Mouse (Mus musculus) heart, postnatal 0 days (tissue): ENCODE results near the gene Fcrl5. TPM values are rescaled to one million over a fixed set of nuclear protein-coding genes. Genes with fewer than 3 reads are reported as not detected.

Experiments used
- ATAC-seq: fragments of 200-750 bp; cut with Nextera tagmentation; 2 replicates; pipeline ENCODE4 v1.8.0; 2017; ENCODE audit warnings: low read depth, moderate number of reproducible peaks, moderate library complexity; ENCODE audit not compliant: insufficient read depth
- DNase-seq: peaks from one replicate; pipeline ENCODE4 v3.0.0-alpha.2; 2016; ENCODE audit warnings: low spot score
- H3K27ac ChIP-seq: fragments of 300-500 bp; sonication (generic); 2 replicates; pipeline ENCODE4 v1.5.1; 2014; ENCODE audit warnings: low read depth, mild to moderate bottlenecking
- H3K27me3 ChIP-seq: fragments of 300-500 bp; sonication (generic); 2 replicates; pipeline ENCODE4 v1.6.1; 2014; ENCODE audit warnings: low read length, mixed read lengths; ENCODE audit not compliant: control insufficient read depth, insufficient read depth
- H3K36me3 ChIP-seq: fragments of 300-500 bp; sonication (generic); replicated peaks from 2 replicates; pipeline ENCODE4 v1.6.1; 2014; ENCODE audit warnings: low read length, mixed read lengths; ENCODE audit not compliant: control insufficient read depth, insufficient read depth
- H3K4me1 ChIP-seq: fragments of 300-500 bp; sonication (generic); 2 replicates; pipeline ENCODE4 v1.6.1; 2014; ENCODE audit warnings: antibody characterized with exemption; ENCODE audit not compliant: control insufficient read depth, insufficient read depth
- H3K4me2 ChIP-seq: fragments of 300-500 bp; sonication (generic); 2 replicates; pipeline ENCODE4 v1.6.1; 2014; ENCODE audit warnings: low read depth, mild to moderate bottlenecking, low read length, moderate library complexity
- H3K4me3 ChIP-seq: fragments of 300-500 bp; sonication (generic); 2 replicates; pipeline ENCODE4 v1.5.1; 2014; ENCODE audit warnings: low read depth, low read length
- H3K9ac ChIP-seq: fragments of 300-500 bp; sonication (generic); replicated peaks from 2 replicates; pipeline ENCODE4 v1.6.1; 2014; ENCODE audit warnings: low read depth, low read length, mixed read lengths
- H3K9me3 ChIP-seq: fragments of 300-500 bp; sonication (generic); replicated peaks from 2 replicates; pipeline ENCODE4 v1.6.1; 2016; ENCODE audit warnings: low read length; ENCODE audit not compliant: control insufficient read depth
- CTCF ChIP-seq: IDR thresholded peaks from 2 replicates; pipeline ENCODE4 v1.5.1; 2016; ENCODE audit warnings: antibody characterized with exemption, control low read depth, low read depth
- EP300 ChIP-seq: IDR thresholded peaks from 2 replicates; pipeline ENCODE4 v1.6.1; 2016; ENCODE audit warnings: antibody characterized with exemption, low read depth
- WGBS: fragments of 180-500 bp; shearing (Covaris S2); extraction: QIAGEN DNeasy Blood & Tissue Kit; methylation state at CpG from one replicate; pipeline ENCODE4 v1.1.7; 2014; 5-methylcytosine and 5-hydroxymethylcytosine counted together
- polyA plus RNA-seq: library from polyadenylated mRNA; unstranded; fragments of >200 nt; fragmentation: Nextera tagmentation; extraction: Ambion mirVana; gene quantifications from 2 replicates; pipeline ENCODE4 v1.2.1, GENCODE M21; 2015
- total RNA-seq: library from RNA; depleted of rRNA; stranded (reverse); fragments of >200 nt; gene quantifications from 2 replicates; pipeline ENCODE4 v1.2.3, GENCODE M21; 2014; ENCODE audit warnings: low replicate concordance; rRNA removed

Fcrl5 gene
- total and polyA plus RNA-seq, 2 experiments from 2014 or later, result not detected

DNA sequence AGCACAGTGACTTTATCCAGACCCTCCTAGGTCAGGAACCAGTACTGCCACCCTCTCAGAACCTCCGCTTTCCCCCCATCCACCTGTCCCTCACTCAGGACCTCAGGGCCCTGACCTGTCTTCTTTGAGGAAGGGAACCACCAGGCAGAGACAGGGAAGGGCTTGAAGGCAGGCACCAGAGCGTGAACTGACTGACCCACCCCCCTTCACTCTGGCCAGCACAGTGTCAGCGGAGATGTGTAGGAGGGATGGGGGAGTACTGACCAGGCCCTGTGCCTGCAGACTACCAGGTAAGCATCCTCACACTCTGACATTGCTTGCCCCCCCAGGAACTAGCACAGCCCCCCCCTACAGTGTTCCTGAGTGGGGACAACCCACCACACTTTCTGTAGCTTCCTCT is 110.0 kb downstream of the Fcrl5 start:
- no peak for TF ChIP-seq CTCF
- TF ChIP-seq EP300, result no peak
- H3K9ac ChIP-seq, result no peak overlapping the region
- peaks cover 5% of the 10 kb centered on the region; the same call in 1 of the 2 replicates for H3K27me3 ChIP-seq
- DNase-seq (no peak), ATAC-seq (no peak)
- H3K9me3 ChIP-seq, result no peaks in the 10 kb centered on the region
- H3K4me2 ChIP-seq, result no peak overlapping the region
- 91% methylated on average over 3 of the region's 3 CpGs for WGBS
- H3K4me3 ChIP-seq, result no peak overlapping the region
- H3K27ac ChIP-seq, result no peak overlapping the region
- no peaks in the 10 kb centered on the region for H3K36me3 ChIP-seq
- H3K4me1 ChIP-seq, result peaks cover 25% of the 10 kb centered on the region

- WGBS, result 85% methylated on average over 10 of the region's 10 CpGs
Observed at GRCm38 (mm10) chr3:87546291-87546721, 110.7 kb downstream of the Fcrl5 start.

GRCm38 (mm10) chr3:87549908-87550307 is 114.3 kb downstream of the Fcrl5 start:
- Histone ChIP-seq H3K27me3 (peaks cover 9% of the 10 kb centered on the region), H3K9me3 (no peaks in the 10 kb centered on the region), H3K27ac (no peak overlapping the region), H3K4me1 (peaks cover 9% of the 10 kb centered on the region), H3K36me3 (no peaks in the 10 kb centered on the region), H3K4me2 (no peak overlapping the region), H3K9ac (no peak overlapping the region), H3K4me3 (no peak overlapping the region)
- TF ChIP-seq CTCF (no peak), EP300 (no peak)
- WGBS, result 36% methylated on average over 14 of the region's 14 CpGs
- ATAC-seq, result no peak
- no peak for DNase-seq

More at GRCm38 (mm10) chr3:87546291-87546721, 110.7 kb downstream of the Fcrl5 start:
- Histone ChIP-seq H3K4me1 (peaks cover 19% of the 10 kb centered on the region), H3K36me3 (no peaks in the 10 kb centered on the region), H3K27me3 (peaks cover 9% of the 10 kb centered on the region; the same call in 1 of the 2 replicates), H3K4me3 (no peak overlapping the region), H3K9ac (no peak overlapping the region), H3K4me2 (no peak overlapping the region), H3K9me3 (no peaks in the 10 kb centered on the region), H3K27ac (no peak overlapping the region)
- TF ChIP-seq EP300, result no peak
- TF ChIP-seq CTCF, result no peak
- ATAC-seq (no peak), DNase-seq (no peak)

Other genes with a start within 250 kb of the Fcrl5 start
- gene Fcrls, start 172.0 kb upstream of the Fcrl5 start, total RNA-seq, result 2.1 and 6.7 TPM in 2 replicates
- 2.4 and 3.3 TPM in 2 replicates for gene Fcrls, start 172.0 kb upstream of the Fcrl5 start, polyA plus RNA-seq
- gene Cd5l, start 77.9 kb upstream of the Fcrl5 start, total RNA-seq, result 0.62 TPM in 1 of 2 replicates, not detected in the other
- gene Cd5l, start 77.9 kb upstream of the Fcrl5 start, polyA plus RNA-seq, result 0.07 TPM in 1 of 2 replicates, not detected in the other
- not detected in 2 replicates for gene Fcrl1, start 59.4 kb upstream of the Fcrl5 start, total RNA-seq
- gene Fcrl1, start 59.4 kb upstream of the Fcrl5 start, polyA plus RNA-seq, result 0.07 and 0.18 TPM in 2 replicates
- 14.2 and 15.3 TPM in 2 replicates for gene Etv3, start 89.6 kb downstream of the Fcrl5 start, total RNA-seq
- gene Etv3, start 89.6 kb downstream of the Fcrl5 start, polyA plus RNA-seq, result 7.8 and 8.1 TPM in 2 replicates
- gene Arhgef11, start 181.8 kb downstream of the Fcrl5 start, total RNA-seq, result 18.6 and 29.9 TPM in 2 replicates
- 4.5 and 5.3 TPM in 2 replicates for gene Arhgef11, start 181.8 kb downstream of the Fcrl5 start, polyA plus RNA-seq